Mouse (Mus musculus): ENCODE results near the gene Rasgef1b. TPM values are rescaled to one million over a fixed set of nuclear protein-coding genes. Genes with fewer than 3 reads are reported as not detected.

Rasgef1b gene
- total RNA-seq (2015) (0.68 and 0.85 TPM in 2 replicates), total RNA-seq (2017) (0.81 and 1.2 TPM in 2 replicates)

DNA sequence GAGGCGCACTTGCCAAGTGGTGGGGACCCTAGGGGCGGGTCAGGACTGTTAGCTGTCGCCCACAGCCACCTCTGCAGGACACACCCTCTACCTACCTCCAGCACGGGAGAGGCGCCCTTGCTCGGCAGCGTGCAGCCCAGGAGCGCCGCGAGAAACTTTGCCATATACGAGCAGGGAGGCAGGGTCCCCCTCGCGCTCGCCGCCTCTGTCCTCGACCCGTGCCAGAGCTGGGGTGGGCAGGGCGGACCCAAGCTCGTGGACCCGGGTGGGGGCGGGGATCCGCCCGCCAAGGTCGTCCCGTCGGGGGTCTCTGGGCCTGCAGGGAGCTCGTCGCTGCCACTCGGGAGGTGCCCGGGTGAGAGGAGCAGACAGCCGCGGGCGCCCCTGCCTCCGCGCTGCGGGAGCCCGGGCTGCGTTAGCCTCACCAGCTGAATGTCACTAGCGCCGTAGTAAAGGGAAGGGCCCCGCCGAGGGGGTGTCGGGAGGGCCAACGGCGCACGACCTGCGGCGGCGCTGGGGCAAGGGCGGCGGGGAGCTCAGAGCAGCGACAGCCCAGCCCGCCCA lies at the start of gene Rasgef1b:
Gene Rasgef1b, minus strand, starts transcription at position 417 of the 564 bp plus-strand sequence.
- no peak for ATAC-seq (ENCODE audit: poor library complexity, severe bottlenecking)

- ATAC-seq (ENCODE audit: poor library complexity, severe bottlenecking), result no peak
Measured at GRCm38 (mm10) chr5:99775342-99775741, 46.5 kb upstream of the Rasgef1b start.

GRCm38 (mm10) chr5:99773265-99773664 lies 44.4 kb upstream of the Rasgef1b start:
- no peak for ATAC-seq (ENCODE audit: poor library complexity, severe bottlenecking)

- ATAC-seq (ENCODE audit: poor library complexity, severe bottlenecking), result no peak
Measured at GRCm38 (mm10) chr5:99764246-99764645, 35.4 kb upstream of the Rasgef1b start.

DNA sequence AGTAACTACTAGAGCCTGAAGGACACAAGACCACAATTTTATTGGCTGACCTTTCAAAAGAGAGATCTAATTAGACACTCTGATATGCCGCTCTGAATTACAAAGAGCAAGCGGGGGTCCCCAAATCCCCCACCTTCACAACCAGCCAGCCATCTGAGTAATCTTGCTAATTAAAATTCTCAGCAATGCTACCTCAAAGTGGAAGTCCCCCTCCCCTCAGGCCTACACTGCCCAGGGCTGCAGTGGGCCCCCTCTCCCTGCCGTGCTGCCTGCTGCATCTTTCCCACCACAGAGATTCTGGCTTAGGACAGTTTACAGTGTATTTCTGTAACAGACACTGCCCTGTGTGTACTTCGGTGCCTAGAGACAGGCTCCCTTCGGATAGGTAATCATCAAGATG lies 30.0 kb upstream of the Rasgef1b start:
- ATAC-seq (ENCODE audit: poor library complexity, severe bottlenecking), result no peak

GRCm38 (mm10) chr5:99753843-99754242 lies 25.0 kb upstream of the Rasgef1b start:
- ATAC-seq (ENCODE audit: poor library complexity, severe bottlenecking), result no peak

DNA sequence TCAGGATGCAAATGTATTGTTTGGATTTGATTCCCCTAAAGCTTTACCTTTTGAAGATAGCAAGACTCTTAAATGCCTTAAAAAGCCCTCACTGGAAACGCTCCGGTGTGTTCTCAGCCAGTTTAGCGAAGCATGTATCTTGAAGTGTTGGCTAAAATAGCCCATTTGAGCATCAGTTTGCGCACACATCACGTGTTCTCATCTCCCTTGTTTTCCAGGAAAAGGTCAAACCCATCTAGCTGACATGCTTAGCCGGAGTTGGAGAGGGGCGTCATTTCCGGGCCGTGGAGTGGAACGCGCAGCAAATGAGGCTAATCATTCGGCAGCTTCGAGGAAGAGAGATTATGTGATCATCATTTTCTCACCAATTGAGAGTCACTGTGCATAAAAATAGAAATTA lies 24.5 kb upstream of the Rasgef1b start:
- no peak for ATAC-seq (ENCODE audit: poor library complexity, severe bottlenecking)

DNA sequence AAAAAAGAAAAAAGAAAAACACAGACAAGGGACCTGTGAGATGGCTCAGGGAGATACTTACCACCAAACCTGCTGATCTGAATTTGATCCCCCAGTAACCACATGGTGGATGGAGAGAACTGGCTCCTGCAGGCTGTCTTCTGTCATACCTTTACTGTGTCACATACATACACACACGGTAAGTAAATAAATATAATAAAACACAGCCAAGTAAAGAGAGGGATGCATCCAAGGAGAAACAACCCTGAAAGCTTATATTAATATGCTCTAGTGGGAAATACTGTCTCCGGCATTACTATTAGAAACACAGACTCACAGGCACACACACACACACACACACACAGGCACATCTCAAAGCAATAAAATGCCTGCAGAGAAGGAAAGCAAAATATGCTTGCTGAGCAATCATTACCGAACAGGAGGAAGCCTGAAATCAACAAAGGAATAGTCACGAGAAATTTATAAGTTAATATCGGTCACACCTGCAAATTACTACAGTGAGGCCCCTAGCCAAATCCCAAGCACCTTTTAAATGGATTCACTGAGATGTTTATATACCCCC lies 23.9 kb upstream of the Rasgef1b start:
- ATAC-seq (ENCODE audit: poor library complexity, severe bottlenecking), result no peak

DNA sequence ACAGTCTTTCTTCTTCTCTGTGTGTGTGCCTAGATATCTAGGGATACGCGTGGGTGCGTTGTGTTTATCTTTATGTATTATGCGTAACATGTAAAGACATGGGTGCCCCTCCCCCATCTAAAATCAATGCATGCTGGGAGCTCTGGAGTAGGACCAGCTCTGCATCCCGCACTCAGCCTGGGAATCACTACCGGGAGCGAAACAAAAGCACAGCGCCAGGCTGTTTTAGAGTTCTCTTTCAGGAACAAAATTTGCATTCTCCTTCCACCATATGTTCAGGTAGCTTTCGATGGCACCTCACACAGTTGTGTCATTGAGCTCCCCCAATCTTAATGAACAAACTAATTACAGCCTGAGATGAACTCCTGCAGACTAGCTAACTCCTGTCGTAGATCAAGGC lies 19.6 kb upstream of the Rasgef1b start:
- ATAC-seq (ENCODE audit: poor library complexity, severe bottlenecking), result no peak

GRCm38 (mm10) chr5:99746087-99746486 lies 17.2 kb upstream of the Rasgef1b start:
- ATAC-seq (ENCODE audit: poor library complexity, severe bottlenecking), result no peak

GRCm38 (mm10) chr5:99742874-99743273 lies 14.0 kb upstream of the Rasgef1b start:
- no peak for ATAC-seq (ENCODE audit: poor library complexity, severe bottlenecking)

- ATAC-seq (ENCODE audit: poor library complexity, severe bottlenecking), result no peak
Measured at GRCm38 (mm10) chr5:99742056-99742455, 13.2 kb upstream of the Rasgef1b start.

- no peak for ATAC-seq (ENCODE audit: poor library complexity, severe bottlenecking)
Measured at GRCm38 (mm10) chr5:99737937-99738727, 9.3 kb upstream of the Rasgef1b start.

DNA sequence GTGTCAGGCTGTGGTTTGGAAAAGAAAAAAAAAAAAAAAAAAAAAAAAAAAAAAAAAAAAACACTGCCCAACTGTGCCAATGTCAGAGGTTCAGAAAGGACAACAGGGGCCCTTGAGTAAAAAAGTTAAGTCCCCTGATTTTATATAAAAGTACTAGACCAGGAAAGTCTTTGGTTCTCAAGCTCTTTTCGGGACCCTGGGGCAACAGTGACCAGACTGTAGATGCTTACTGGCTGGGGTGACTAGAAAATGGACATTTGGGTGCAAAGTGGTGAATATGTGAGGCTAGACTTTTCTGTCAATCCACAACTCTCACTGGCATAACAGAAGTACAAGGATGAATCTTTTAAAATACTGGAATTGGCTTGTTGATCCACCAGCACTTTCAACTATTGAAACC lies 1.1 kb upstream of the Rasgef1b start:
- ATAC-seq (ENCODE audit: poor library complexity, severe bottlenecking), result no peak

DNA sequence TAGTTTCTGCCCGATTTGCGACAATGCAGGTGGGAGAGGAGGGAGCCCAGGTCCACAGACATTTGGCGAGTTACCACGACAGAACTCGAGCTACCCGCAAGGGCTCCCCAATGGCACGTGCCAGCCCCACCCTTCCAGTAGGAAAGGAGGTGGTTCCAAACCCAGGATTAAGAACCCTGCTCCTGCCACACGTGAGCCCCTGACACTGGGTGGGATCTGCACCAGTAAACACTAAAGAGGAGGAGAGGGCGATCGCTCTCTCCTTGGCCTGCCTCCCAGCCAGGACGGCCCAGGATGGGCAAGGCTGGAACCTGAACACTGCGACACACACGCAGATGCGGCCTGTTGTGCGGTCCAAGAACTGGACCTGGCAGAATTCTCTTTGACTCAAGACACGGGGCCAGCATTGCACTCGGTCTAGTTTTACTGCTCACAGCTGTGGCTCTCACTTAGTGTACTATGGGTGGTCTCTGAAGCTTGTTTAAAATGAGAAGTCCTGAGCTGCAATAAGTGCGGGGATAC lies 557 bp upstream of the Rasgef1b start:
- no peak for ATAC-seq (ENCODE audit: poor library complexity, severe bottlenecking)

- no peak for ATAC-seq (ENCODE audit: poor library complexity, severe bottlenecking)
Measured at GRCm38 (mm10) chr5:99728027-99728451, 826 bp downstream of the Rasgef1b start.

DNA sequence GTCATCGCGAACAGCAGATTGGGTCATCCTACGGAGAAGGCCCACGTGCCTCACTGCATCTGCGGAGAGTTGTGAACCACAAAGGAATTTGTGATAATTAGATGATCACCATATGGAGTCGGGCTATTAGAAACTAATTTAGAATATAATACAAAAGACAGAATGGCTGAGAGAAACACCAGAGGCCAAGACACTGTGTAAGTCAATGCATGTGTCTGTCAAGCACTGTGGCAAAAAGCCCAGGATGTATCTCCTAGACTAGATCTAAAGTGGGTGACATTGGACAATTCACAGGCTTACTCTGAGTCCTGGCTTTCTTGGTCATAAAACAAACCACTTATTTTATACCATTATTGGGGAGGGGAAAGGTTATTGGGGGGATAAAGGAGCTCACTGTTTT lies 4.9 kb downstream of the Rasgef1b start:
- ATAC-seq (ENCODE audit: poor library complexity, severe bottlenecking), result no peak

GRCm38 (mm10) chr5:99722310-99722709 lies 6.6 kb downstream of the Rasgef1b start:
- no peak for ATAC-seq (ENCODE audit: poor library complexity, severe bottlenecking)

GRCm38 (mm10) chr5:99720554-99720953 lies 8.3 kb downstream of the Rasgef1b start:
- ATAC-seq (ENCODE audit: poor library complexity, severe bottlenecking), result no peak

DNA sequence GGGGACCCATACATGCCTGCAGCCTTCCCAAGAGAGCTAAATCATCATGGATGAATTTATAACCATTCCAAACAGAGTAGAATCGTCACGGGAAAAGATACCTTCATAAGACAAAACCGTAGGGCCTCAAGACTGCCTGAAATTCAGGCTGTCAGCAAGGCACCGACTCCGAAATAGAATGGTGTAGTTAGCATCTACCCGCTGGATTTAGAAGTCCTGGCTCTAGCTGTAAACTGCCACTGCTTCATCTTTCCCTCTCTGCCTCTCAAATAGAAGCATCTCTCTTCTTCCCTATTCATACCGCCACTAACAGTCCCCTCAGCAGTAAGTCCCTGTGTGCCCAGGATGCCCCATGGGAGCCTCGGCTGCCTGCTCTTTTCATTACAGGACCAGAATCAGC lies 10.9 kb downstream of the Rasgef1b start:
- ATAC-seq (ENCODE audit: poor library complexity, severe bottlenecking), result no peak

- no peak for ATAC-seq (ENCODE audit: poor library complexity, severe bottlenecking)
Measured at GRCm38 (mm10) chr5:99715281-99715744, 13.6 kb downstream of the Rasgef1b start.

DNA sequence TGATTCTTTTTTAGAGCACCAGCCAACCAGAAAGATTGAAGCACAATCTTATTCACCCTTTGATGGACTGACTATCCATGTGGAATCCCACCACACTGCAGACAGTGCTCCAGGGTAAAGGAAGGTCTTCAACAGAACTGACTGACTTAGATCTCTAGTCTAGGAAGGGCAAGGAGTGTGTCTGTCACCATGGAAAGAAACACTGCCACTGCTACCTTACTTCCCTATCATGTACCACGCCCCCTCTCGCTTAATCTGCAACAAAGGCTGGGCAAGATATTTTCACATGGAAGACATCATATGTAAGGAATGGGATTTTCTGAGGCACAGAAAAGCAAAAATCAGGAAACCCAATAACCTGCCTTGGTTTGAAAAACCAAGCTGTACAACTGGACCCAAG lies 16.9 kb downstream of the Rasgef1b start:
- ATAC-seq (ENCODE audit: poor library complexity, severe bottlenecking), result no peak

Data from megakaryocyte, adult 5-6 weeks (primary cell).